Mouse (Mus musculus): ENCODE data around the gene Cebpe. TPM values are rescaled to one million over a fixed set of nuclear protein-coding genes. Genes with fewer than 3 reads are reported as not detected.

Gene Cebpe
- polyA plus RNA-seq, 1 experiment from 2014 or later = not detected

DNA sequence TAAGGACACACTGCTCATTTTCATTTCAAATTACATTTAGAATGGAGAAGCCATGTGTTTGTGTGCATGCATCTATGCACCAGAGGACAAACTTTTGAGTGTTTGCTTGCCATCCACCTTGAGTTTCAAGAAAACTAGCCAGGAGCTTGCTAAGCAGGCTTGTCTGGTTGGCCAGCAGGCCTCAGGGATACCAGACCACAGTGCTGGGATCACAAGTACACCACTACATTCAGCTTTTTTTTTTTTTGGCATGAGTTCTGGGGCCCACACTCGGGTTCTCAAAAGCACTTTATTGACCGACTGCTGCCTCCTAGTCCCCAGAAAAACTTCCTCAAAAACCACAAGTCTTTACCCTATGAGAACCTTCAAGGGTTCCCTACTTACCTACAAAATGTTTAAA is 37.7 kb downstream of the Cebpe start:
- no peaks in the 10 kb centered on the region for H3K4me1 ChIP-seq
- H3K27me3 ChIP-seq = no peaks in the 10 kb centered on the region
- WGBS = 74% methylated on average over 2 of the region's 2 CpGs
- H3K9ac ChIP-seq = no peak overlapping the region
- H3K27ac ChIP-seq (replicated peaks) = no peak overlapping the region
- no peaks in the 10 kb centered on the region for H3K9me3 ChIP-seq (replicated peaks)
- H3K4me2 ChIP-seq (replicated peaks) = no peak overlapping the region
- ATAC-seq (ENCODE audit: insufficient number of reproducible peaks, low FRiP score, low TSS enrichment, low read depth) = no peak
- H3K36me3 ChIP-seq = peaks cover 73% of the 10 kb centered on the region
- H3K4me3 ChIP-seq (replicated peaks) = no peak overlapping the region

GRCm38 (mm10) chr14:54669381-54669780 is 42.6 kb downstream of the Cebpe start:
- Histone ChIP-seq H3K27ac (replicated peaks) (no peak overlapping the region), H3K4me2 (replicated peaks) (no peak overlapping the region), H3K36me3 (peaks cover 80% of the 10 kb centered on the region), H3K27me3 (no peaks in the 10 kb centered on the region), H3K4me3 (replicated peaks) (no peak overlapping the region), H3K9ac (no peak overlapping the region), H3K9me3 (replicated peaks) (no peaks in the 10 kb centered on the region), H3K4me1 (no peaks in the 10 kb centered on the region)
- 79% methylated on average over 4 of the region's 4 CpGs for WGBS
- no peak for ATAC-seq (ENCODE audit: insufficient number of reproducible peaks, low FRiP score, low TSS enrichment, low read depth)

DNA sequence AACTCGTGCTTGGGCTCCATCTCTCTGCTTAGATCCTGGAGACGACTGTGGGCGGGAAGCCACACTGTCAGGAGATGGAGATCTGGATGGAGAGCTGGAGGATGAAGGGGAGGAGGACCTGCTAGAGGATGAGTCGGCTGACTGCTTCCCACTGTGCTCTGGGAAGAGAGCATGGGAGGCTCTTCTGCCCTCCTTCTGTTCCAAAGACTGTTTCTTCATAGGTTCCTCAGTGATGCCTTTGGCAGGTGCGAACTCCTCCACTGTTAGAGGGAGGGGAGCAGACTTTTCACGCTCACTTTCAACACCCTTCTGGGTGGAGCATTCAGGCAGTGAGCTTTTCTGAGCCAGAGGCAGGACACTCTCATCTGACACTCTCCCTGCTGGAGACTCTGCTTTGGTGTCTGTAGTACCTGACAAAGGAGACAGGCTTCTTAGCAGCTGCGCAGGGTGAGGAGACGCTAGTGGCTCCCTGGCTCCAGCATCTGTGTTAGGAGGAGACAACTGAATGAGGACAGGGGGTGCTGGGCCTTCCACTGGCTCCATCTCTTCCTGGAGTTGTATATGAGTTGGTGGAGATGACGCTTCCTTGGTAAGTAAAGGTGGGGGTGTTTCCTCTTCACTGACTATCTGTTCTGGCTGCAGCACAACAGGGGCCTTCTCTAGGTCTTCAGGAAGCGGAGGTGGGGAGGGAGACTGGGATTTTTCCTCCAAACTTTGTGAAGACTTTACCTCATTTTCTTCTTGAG is 47.3 kb downstream of the Cebpe start:
- H3K36me3 ChIP-seq = peaks cover 92% of the 10 kb centered on the region
- no peak overlapping the region for H3K4me3 ChIP-seq (replicated peaks)
- no peaks in the 10 kb centered on the region for H3K4me1 ChIP-seq
- no peaks in the 10 kb centered on the region for H3K27me3 ChIP-seq
- WGBS = 92% methylated on average over 10 of the region's 10 CpGs
- ATAC-seq (ENCODE audit: insufficient number of reproducible peaks, low FRiP score, low TSS enrichment, low read depth) = no peak
- no peak overlapping the region for H3K27ac ChIP-seq (replicated peaks)
- no peaks in the 10 kb centered on the region for H3K9me3 ChIP-seq (replicated peaks)
- H3K9ac ChIP-seq = no peak overlapping the region
- H3K4me2 ChIP-seq (replicated peaks) = no peak overlapping the region

Other genes starting within 250 kb of the Cebpe start
- gene Lrp10, start 248.0 kb downstream of the Cebpe start, polyA plus RNA-seq (2015; fragmentation: Nextera tagmentation; extraction: Ambion mirVana) = 48.1 and 49.3 TPM in 2 replicates
- 3.4 and 3.9 TPM in 2 replicates for gene Rem2, start 236.1 kb downstream of the Cebpe start, polyA plus RNA-seq (2015; fragmentation: Nextera tagmentation; extraction: Ambion mirVana)
- 71.2 and 74.9 TPM in 2 replicates for gene Prmt5, start 194.6 kb downstream of the Cebpe start, polyA plus RNA-seq (2015; fragmentation: Nextera tagmentation; extraction: Ambion mirVana)
- gene Haus4, start 157.6 kb downstream of the Cebpe start, polyA plus RNA-seq (2015; fragmentation: Nextera tagmentation; extraction: Ambion mirVana) = 49.8 and 52.3 TPM in 2 replicates
- gene Ajuba, start 134.6 kb downstream of the Cebpe start, polyA plus RNA-seq (2015; fragmentation: Nextera tagmentation; extraction: Ambion mirVana) = 49.4 and 60.2 TPM in 2 replicates
- 7.8 and 9.3 TPM in 2 replicates for gene 4931414P19Rik, start 106.2 kb downstream of the Cebpe start, polyA plus RNA-seq (2015; fragmentation: Nextera tagmentation; extraction: Ambion mirVana)
- gene Psmb5, start 94.2 kb downstream of the Cebpe start, polyA plus RNA-seq (2015; fragmentation: Nextera tagmentation; extraction: Ambion mirVana) = 364 and 368 TPM in 2 replicates
- 0.16 TPM in 1 of 2 replicates, not detected in the other for gene Psmb11, start 90.7 kb downstream of the Cebpe start, polyA plus RNA-seq (2015; fragmentation: Nextera tagmentation; extraction: Ambion mirVana)
- not detected in 2 replicates for gene Gm17606, start 71.2 kb downstream of the Cebpe start, polyA plus RNA-seq (2015; fragmentation: Nextera tagmentation; extraction: Ambion mirVana)
- gene Cdh24, start 70.8 kb downstream of the Cebpe start, polyA plus RNA-seq (2015; fragmentation: Nextera tagmentation; extraction: Ambion mirVana) = 4.5 and 4.8 TPM in 2 replicates
- 74.2 and 75.5 TPM in 2 replicates for gene 1700123O20Rik, start 26.0 kb downstream of the Cebpe start, polyA plus RNA-seq (2015; fragmentation: Nextera tagmentation; extraction: Ambion mirVana)
- 130 and 132 TPM in 2 replicates for gene Acin1, start 25.2 kb downstream of the Cebpe start, polyA plus RNA-seq (2015; fragmentation: Nextera tagmentation; extraction: Ambion mirVana)
- 0.23 and 0.28 TPM in 2 replicates for gene Gm29776, start 13.3 kb downstream of the Cebpe start, polyA plus RNA-seq (2015; fragmentation: Nextera tagmentation; extraction: Ambion mirVana)
- gene Slc7a8, start 69.8 kb upstream of the Cebpe start, polyA plus RNA-seq (2015; fragmentation: Nextera tagmentation; extraction: Ambion mirVana) = 6.5 and 6.8 TPM in 2 replicates
- not detected in 2 replicates for gene Rnf212b, start 102.0 kb upstream of the Cebpe start, polyA plus RNA-seq (2015; fragmentation: Nextera tagmentation; extraction: Ambion mirVana)
- gene Homez, start 158.8 kb upstream of the Cebpe start, polyA plus RNA-seq (2015; fragmentation: Nextera tagmentation; extraction: Ambion mirVana) = 9.7 and 10.1 TPM in 2 replicates
- 0.83 and 1.2 TPM in 2 replicates for gene Ppp1r3e, start 165.4 kb upstream of the Cebpe start, polyA plus RNA-seq (2015; fragmentation: Nextera tagmentation; extraction: Ambion mirVana)
- gene Bcl2l2, start 171.2 kb upstream of the Cebpe start, polyA plus RNA-seq (2015; fragmentation: Nextera tagmentation; extraction: Ambion mirVana) = 4.1 and 5.0 TPM in 2 replicates
- not detected in 2 replicates for gene Gm20521, start 171.3 kb upstream of the Cebpe start, polyA plus RNA-seq (2015; fragmentation: Nextera tagmentation; extraction: Ambion mirVana)
- 124 and 125 TPM in 2 replicates for gene Pabpn1, start 180.3 kb upstream of the Cebpe start, polyA plus RNA-seq (2015; fragmentation: Nextera tagmentation; extraction: Ambion mirVana)
- gene Slc22a17, start 201.0 kb upstream of the Cebpe start, polyA plus RNA-seq (2015; fragmentation: Nextera tagmentation; extraction: Ambion mirVana) = 81.7 and 93.6 TPM in 2 replicates
- gene Efs, start 214.0 kb upstream of the Cebpe start, polyA plus RNA-seq (2015; fragmentation: Nextera tagmentation; extraction: Ambion mirVana) = 59.7 and 63.4 TPM in 2 replicates
- 0.47 TPM in 1 of 2 replicates, not detected in the other for gene Il25, start 220.5 kb upstream of the Cebpe start, polyA plus RNA-seq (2015; fragmentation: Nextera tagmentation; extraction: Ambion mirVana)
- 8.9 and 9.4 TPM in 2 replicates for gene Cmtm5, start 224.1 kb upstream of the Cebpe start, polyA plus RNA-seq (2015; fragmentation: Nextera tagmentation; extraction: Ambion mirVana)

Measured in embryonic facial prominence, embryonic 15.5 days (tissue).